Mouse (Mus musculus): ENCODE measurements at regions not wholly inside any gene's neighbourhood (a gene's known extent, or its start where the extent isn't known, plus 50 kb on each side); places are given as distances from the start of the nearest gene placed in this dataset.
A peak's percentile ranks its signal among the peaks of the same experiment; 100 is the strongest.

- DNase-seq (ENCODE audit: extremely low read depth, low read depth): no peak
These were observed 1062.8 kb upstream of the Acvr2a start for GRCm38 (mm10) chr2:47750997-47751623.

- no peak for DNase-seq (ENCODE audit: extremely low read depth, low read depth)
These were observed 1058.2 kb upstream of the Acvr2a start for GRCm38 (mm10) chr2:47755716-47756115.

GRCm38 (mm10) chr2:47756248-47756647 lies 1057.7 kb upstream of the Acvr2a start:
- peak; percentile 6 for DNase-seq (ENCODE audit: extremely low read depth, low read depth)

DNA sequence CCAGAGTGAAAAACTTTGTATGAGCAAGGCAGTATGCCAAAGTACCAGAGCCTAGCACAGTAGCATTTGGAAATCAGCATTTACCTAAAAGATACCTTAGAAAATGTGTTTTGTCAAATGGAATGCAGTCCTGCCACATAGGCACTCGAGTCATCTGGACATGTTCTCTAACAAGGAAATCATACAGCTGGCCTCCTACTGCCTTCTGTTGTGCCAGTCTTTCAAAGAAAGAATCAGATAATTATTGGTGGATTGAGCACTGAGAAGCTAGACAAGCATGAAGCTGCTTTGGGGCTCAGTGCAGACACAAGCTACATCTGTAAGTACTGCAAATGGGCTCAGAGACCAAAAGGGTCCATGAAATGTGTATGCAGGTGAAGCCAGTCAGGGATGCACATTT lies 1038.1 kb upstream of the Acvr2a start:
- DNase-seq (ENCODE audit: extremely low read depth, low read depth): no peak

GRCm38 (mm10) chr2:47776965-47777364 lies 1036.9 kb upstream of the Acvr2a start:
- DNase-seq (ENCODE audit: extremely low read depth, low read depth): no peak

DNA sequence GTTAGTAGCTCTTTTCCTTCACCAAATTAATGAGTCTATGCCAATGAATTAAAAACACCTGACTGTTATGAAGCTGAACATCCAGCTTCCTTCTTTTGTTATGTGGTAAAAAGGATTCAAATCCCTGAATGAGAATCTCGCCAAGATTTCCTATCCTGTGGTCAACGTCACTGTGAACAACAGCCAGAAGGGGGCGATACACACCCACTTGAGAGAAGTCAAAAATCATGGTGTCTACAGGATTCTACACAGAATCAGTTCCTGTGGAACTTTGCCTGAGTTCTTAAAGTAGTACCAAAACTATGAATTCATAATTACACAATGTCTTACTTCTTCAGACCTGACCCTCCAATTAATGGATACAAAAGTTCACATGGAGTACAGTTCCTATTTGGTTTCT lies 1028.1 kb upstream of the Acvr2a start:
- DNase-seq (ENCODE audit: extremely low read depth, low read depth): peak; percentile 25

- no peak for DNase-seq (ENCODE audit: extremely low read depth, low read depth)
These were observed 991.1 kb upstream of the Acvr2a start for GRCm38 (mm10) chr2:47822746-47823271.

DNA sequence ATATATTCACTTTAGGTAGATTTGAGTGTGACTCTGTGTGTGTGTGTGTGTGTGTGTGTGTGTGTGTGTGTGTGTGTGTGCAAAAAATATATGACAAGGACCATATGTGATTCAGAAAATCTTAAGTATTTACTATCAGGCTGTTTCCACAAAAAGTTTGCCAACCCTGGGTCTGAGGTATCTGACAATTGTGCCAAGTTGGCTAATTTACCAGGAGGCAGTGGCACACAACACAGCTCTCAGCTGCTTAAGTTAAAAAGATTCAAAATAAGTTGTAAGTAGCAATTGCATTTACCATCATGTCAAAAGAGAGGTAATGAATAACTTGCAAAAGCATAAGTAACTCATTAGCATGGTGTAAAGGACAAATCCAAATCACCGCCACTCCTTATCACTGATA lies 981.4 kb upstream of the Acvr2a start:
- no peak for DNase-seq (ENCODE audit: extremely low read depth, low read depth)

DNA sequence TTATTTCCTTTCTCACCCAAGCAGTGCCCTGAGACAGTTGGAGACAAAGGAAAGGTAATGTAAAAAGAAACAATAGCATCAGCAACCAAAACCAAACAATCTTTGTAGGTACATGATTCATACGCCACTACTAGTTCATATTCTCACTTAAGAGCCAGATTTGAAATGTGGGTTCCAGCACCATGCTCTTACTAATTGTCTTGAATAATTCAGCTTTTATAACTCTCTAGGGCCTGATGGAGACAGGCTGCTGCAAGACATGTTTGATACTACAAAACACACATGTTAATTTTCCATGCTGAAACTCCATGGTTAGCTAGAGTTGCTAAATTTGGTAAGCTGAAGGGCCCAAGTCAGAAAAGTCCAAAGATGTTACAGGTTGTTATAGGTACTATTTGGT lies 980.4 kb upstream of the Acvr2a start:
- DNase-seq (ENCODE audit: extremely low read depth, low read depth): no peak

GRCm38 (mm10) chr2:47834055-47834799 lies 979.7 kb upstream of the Acvr2a start:
- DNase-seq (ENCODE audit: extremely low read depth, low read depth): no peak

- DNase-seq (ENCODE audit: extremely low read depth, low read depth): no peak
These were observed 956.7 kb upstream of the Acvr2a start for GRCm38 (mm10) chr2:47857229-47857628.

DNA sequence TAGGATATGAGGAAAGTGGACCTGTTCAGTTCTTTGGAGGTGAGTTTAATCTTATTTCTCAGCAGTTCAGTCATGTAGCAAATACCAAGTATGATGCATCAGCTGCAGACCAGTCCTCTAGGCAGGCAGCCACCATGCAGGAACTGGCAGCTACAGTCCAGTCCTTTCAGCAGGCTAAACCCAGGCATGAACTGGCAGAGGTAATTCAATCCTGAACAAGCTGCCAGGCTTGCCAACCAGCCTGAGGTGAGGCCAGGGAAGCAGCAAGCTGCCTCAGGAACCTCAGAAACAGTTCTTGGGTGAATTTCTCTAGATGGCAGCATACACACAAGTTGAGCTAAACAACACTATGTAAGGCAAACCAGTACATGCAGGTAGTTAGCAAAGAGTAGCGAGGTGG lies 951.5 kb upstream of the Acvr2a start:
- DNase-seq (ENCODE audit: extremely low read depth, low read depth): no peak

DNA sequence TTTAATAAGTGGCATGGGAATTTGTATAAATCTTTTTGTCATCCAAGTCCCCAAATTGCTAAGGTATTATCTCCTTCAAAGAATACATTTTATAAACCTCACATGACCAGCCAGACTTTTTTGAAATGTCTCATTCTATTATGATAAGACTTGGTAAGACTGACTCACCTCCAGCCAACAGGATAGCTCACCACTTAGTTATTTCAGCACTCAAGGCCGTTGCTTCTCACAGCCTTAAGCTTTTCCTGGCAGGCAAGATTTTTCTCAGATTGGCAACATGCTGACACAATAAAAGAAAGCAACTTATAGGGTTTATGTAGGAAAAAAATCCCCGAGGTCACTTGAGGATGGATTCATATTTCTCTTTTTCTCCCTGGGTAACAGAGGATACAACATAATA lies 935.9 kb upstream of the Acvr2a start:
- DNase-seq (ENCODE audit: extremely low read depth, low read depth): no peak

DNA sequence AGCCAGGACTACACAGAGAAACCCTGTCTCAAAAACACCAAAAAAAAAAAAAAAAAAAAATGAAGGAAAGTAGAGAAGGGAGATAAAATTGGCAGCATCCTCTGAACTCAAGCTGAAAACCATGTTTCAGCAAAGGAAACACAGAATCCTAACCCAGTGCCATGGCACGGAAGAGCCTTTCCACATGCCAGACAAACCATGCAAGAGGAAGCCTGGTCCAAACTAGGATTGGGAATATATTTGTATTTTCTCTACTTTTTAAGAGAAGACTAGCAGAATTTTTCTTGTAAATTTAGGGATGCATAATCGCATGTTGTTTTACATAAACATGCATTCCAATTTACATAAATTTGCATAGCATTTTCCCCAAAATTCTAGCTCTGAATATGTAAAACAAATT lies 934.8 kb upstream of the Acvr2a start:
- no peak for DNase-seq (ENCODE audit: extremely low read depth, low read depth)

- no peak for DNase-seq (ENCODE audit: extremely low read depth, low read depth)
These were observed 934.1 kb upstream of the Acvr2a start for GRCm38 (mm10) chr2:47879796-47880195.

DNA sequence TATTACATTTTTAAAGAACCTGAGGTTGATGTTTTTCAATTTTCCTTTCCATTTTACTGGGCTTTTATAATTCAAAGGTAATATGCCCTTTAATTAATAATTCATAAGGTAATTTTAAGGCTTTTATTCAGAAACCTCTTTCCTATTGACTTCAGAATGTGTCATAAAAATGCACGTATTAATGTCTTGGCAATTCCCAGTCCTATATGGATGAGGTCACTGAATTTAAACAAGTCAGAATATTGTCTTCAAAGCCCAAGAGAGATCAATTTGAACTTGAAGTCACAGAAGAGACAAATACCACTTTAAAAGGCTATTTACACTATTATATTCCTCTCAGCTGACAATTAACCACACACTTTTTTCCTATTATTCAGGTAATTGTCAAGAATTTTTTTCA lies 925.7 kb upstream of the Acvr2a start:
- DNase-seq (ENCODE audit: extremely low read depth, low read depth): no peak

DNA sequence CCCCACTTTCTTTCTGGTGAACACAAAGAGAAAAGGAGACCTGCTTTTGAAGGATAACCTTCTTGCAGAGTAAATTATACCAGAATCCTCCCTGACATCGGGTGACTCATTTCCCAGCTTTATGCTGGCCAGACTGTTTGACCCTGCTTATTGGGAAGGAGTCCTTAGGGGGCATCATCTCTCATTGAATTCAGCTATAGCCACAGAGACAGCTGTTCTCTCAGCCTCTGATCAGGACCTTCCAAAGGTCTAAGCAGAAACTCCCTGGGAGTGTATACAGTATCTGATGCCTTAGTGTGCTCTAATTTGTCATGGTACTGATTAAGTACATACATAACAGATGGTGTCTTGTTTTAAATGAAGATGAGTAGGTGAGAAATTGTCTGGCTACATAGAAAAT lies 922.5 kb upstream of the Acvr2a start:
- DNase-seq (ENCODE audit: extremely low read depth, low read depth): no peak

GRCm38 (mm10) chr2:47892879-47893278 lies 921.0 kb upstream of the Acvr2a start:
- DNase-seq (ENCODE audit: extremely low read depth, low read depth): no peak

DNA sequence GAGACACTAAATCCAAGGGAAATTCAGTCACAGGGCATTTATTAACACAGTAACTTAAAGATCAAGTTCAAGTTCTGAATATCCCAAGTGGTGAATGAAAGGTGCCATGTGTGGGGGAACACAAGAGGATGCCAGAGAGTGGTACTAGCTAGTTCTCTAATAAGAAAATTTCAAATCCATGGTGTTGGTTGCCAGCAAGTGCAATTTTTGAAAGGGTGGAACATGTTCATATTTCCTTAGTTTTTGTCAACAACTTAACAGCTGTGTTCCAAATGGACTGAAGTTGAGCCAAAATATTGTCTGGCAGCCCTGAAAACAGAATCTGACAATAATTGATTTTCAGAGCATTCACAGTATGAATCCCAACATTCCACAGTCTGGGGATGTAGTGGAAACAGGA lies 919.1 kb upstream of the Acvr2a start:
- DNase-seq (ENCODE audit: extremely low read depth, low read depth): no peak

GRCm38 (mm10) chr2:47914270-47914669 lies 899.6 kb upstream of the Acvr2a start:
- no peak for DNase-seq (ENCODE audit: extremely low read depth, low read depth)

- DNase-seq (ENCODE audit: extremely low read depth, low read depth): no peak
These were observed 898.9 kb upstream of the Acvr2a start for GRCm38 (mm10) chr2:47914986-47915485.

DNA sequence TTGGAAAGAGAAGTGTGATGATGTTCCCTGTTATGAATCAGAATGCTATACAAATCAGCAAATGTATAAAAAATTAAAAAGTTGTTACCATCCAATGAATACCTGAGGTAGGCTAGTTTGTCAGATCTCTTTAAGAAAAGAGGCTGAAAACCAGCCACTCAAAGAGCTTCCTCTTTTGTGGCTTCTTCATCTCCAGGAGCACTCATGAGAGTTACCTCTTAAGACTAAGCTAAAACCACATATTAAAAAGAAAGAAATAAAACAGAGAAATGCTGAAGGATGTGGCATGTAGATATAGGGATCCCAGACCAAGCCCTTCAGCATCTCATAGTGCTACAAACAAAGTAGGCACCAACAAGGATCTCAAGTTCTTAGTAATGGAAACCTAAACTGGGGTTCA lies 890.9 kb upstream of the Acvr2a start:
- peak; percentile 31 for DNase-seq (ENCODE audit: extremely low read depth, low read depth)

GRCm38 (mm10) chr2:47926620-47927019 lies 887.3 kb upstream of the Acvr2a start:
- DNase-seq (ENCODE audit: extremely low read depth, low read depth): no peak

Data from MEL-GATA-1-ER (cell line).